Mouse (Mus musculus) limb, embryonic 14.5 days (tissue): ENCODE data around the gene Higd1c. TPM values are rescaled to one million over a fixed set of nuclear protein-coding genes. Genes with fewer than 3 reads are reported as not detected.
"Not testable (repeated sequence)": the region's sequence is repeated elsewhere in the genome, so short reads cannot be mapped to it uniquely, and the experiment has no call there.

Experiments
- ATAC-seq: fragments of 200-750 bp; cut with Nextera tagmentation; 2 replicates; pipeline ENCODE4 v1.8.0; 2017; ENCODE audit warnings: low read depth, moderate number of reproducible peaks, moderate TSS enrichment; ENCODE audit not compliant: low FRiP score
- DNase-seq: peaks from one replicate; pipeline ENCODE4 v3.0.0-alpha.2; 2015; ENCODE audit warnings: low spot score
- H3K27ac ChIP-seq: fragments of 300-500 bp; sonication (generic); replicated peaks from 2 replicates; pipeline ENCODE4 v1.5.1; 2014; ENCODE audit warnings: low read depth, mild to moderate bottlenecking, low read length, moderate library complexity, mixed read lengths
- H3K27me3 ChIP-seq: fragments of 300-500 bp; sonication (generic); 2 replicates; pipeline ENCODE4 v1.6.1; 2014; ENCODE audit warnings: low read length, mixed read lengths; ENCODE audit not compliant: control insufficient read depth, insufficient read depth
- H3K36me3 ChIP-seq: fragments of 300-500 bp; sonication (generic); 2 replicates; pipeline ENCODE4 v1.6.1; 2014; ENCODE audit warnings: mild to moderate bottlenecking, low read length, moderate library complexity, mixed read lengths; ENCODE audit not compliant: control insufficient read depth, insufficient read depth
- H3K4me1 ChIP-seq: fragments of 300-500 bp; sonication (generic); 2 replicates; pipeline ENCODE4 v1.6.1; 2014; ENCODE audit warnings: antibody characterized with exemption, low read length, mixed read lengths; ENCODE audit not compliant: control insufficient read depth, insufficient read depth
- H3K4me2 ChIP-seq: fragments of 300-500 bp; sonication (generic); replicated peaks from 2 replicates; pipeline ENCODE4 v1.6.1; 2014; ENCODE audit warnings: low read depth, mild to moderate bottlenecking, low read length, moderate library complexity; ENCODE audit not compliant: severe bottlenecking
- H3K4me3 ChIP-seq: fragments of 300-500 bp; sonication (generic); replicated peaks from 2 replicates; pipeline ENCODE4 v1.5.1; 2014; ENCODE audit warnings: low read length
- H3K9ac ChIP-seq: fragments of 300-500 bp; sonication (generic); 2 replicates; pipeline ENCODE4 v1.6.1; 2014; ENCODE audit warnings: mild to moderate bottlenecking, low read depth, low read length, moderate library complexity; ENCODE audit not compliant: severe bottlenecking
- H3K9me3 ChIP-seq: fragments of 300-500 bp; sonication (generic); 2 replicates; pipeline ENCODE4 v1.6.1; 2016; ENCODE audit warnings: low read length; ENCODE audit not compliant: control insufficient read depth
- POLR2A ChIP-seq: fragments of 200-500 bp; IDR thresholded peaks from 2 replicates; pipeline ENCODE4 v1.8.0; 2012; ENCODE audit warnings: inconsistent platforms, mild to moderate bottlenecking, moderate library complexity, borderline replicate concordance; ENCODE audit not compliant: insufficient read depth, insufficient read length; ENCODE audit errors: extremely low read depth
- WGBS: fragments of 180-500 bp; shearing (Covaris S2); extraction: QIAGEN DNeasy Blood & Tissue Kit; methylation state at CpG from one replicate; pipeline ENCODE4 v1.1.7; 2014; 5-methylcytosine and 5-hydroxymethylcytosine counted together
- polyA plus RNA-seq, 2 experiments: library from polyadenylated mRNA; depleted of rRNA in 1 of 2; stranded (reverse) in 1 of 2; unstranded in 1 of 2; fragments of >200 nt; fragmentation: Nextera tagmentation in 1 of 2; extraction: Ambion mirVana in 1 of 2; gene quantifications; 2 replicates each; pipeline versions ENCODE4 v1.2.1 to v1.2.3; 2012 to 2014

The Higd1c gene
- polyA plus RNA-seq, 2 experiments, result not detected

DNA sequence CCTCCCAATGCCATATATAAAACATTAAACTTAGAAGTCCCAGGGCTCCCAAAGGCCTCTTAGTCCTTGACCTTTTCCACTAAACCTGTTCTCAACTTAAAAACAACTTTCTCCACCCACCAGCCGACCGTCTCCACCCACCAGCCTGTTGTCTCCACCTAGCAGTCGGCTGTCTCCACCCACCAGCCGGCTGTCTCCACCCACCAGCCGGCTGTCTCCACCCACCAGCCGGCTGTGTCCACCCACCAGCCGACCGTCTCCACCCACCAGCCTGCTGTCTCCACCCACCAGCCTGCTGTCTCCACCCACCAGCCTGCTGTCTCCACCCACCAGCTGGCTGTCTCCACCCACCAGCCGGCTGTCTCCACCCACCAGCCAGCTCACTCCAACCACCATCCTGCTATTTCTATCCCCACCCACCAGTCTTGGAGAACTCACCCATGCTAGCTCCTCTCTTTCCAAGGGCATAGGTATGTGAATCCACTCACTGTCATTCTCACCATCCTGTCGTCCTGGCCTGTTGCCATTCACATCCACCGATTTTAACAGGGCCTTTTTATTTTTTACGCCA is 40.2 kb upstream of the Higd1c start:
- Histone ChIP-seq H3K4me2 (no peak overlapping the region), H3K27me3 (no peaks in the 10 kb centered on the region), H3K9me3 (no peaks in the 10 kb centered on the region), H3K36me3 (no peaks in the 10 kb centered on the region), H3K9ac (no peak overlapping the region), H3K27ac (no peak overlapping the region), H3K4me1 (no peaks in the 10 kb centered on the region), H3K4me3 (no peak overlapping the region)
- ATAC-seq (no peak), DNase-seq (no peak)
- TF ChIP-seq POLR2A, result no peak
- WGBS, result 65% methylated on average over 12 of the region's 12 CpGs

DNA sequence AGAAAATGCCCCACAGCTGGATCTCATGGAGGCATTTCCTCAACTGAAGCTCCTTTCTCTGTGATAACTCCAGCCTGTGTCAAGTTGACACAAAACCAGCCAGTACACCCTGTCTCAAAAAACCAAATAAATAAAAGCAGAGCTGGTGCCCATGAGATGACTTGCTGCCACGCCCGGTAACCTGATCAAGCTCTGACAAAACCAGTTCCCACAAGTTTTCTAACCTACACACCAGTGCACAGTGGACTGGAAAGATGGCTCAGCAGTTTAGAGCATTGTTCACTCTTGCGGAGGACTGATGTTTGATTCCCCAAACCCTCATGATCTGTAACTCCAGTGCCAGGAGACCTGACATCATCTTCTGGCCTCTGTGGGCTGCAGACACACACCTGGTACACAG is 39.1 kb upstream of the Higd1c start:
- Histone ChIP-seq H3K36me3 (no peaks in the 10 kb centered on the region), H3K9me3 (no peaks in the 10 kb centered on the region), H3K4me2 (no peak overlapping the region), H3K9ac (no peak overlapping the region), H3K4me1 (no peaks in the 10 kb centered on the region), H3K27ac (no peak overlapping the region), H3K4me3 (no peak overlapping the region), H3K27me3 (no peaks in the 10 kb centered on the region)
- 76% methylated on average over 3 of the region's 3 CpGs for WGBS
- TF ChIP-seq POLR2A, result no peak
- ATAC-seq (no peak), DNase-seq (no peak)

DNA sequence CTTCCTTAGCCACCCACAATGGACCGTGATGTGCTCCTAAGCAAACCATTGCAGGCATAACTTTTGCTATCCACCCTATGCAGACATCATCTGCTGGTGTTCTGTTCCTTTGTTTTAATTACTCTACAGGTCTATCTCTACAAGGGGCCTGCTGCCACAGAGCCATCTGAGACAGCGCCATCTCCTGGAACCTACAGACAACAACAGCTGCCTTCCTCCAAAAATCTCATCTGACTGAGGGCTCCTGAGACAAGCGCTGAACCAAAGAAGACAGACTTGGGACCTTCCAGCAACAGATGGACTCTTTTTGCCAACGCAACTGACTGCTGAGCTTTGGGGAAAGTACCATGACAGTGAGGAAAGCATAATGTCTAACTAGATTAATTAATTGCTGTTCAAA is 36.3 kb upstream of the Higd1c start:
- not testable (repeated sequence) for ATAC-seq, H3K4me2 ChIP-seq, H3K4me1 ChIP-seq, H3K27me3 ChIP-seq, H3K27ac ChIP-seq, H3K4me3 ChIP-seq, H3K9me3 ChIP-seq, H3K9ac ChIP-seq, H3K36me3 ChIP-seq, DNase-seq
- 74% methylated on average over 3 of the region's 4 CpGs for WGBS

DNA sequence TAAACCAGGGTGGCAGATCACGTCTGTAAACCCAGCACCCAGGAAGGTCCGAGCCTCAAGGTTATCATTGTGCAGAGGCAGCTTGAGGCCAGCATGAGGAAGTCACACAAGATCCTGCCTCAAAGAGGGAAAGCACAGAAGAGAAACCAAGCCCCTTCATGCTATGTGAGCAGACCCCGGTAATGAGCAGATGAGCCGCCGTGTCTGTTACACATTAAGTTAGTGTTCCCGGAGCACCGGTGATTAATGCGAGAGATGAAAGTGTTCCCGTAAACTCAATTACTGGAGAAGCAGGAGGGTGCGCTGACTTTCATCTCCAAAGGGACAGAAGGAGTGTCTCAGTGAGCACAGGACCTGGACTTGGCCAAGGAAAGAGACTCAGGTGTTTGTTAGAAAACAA is 35.0 kb upstream of the Higd1c start:
- not testable (repeated sequence) for H3K9me3 ChIP-seq, H3K4me2 ChIP-seq, H3K27me3 ChIP-seq, H3K4me1 ChIP-seq, H3K27ac ChIP-seq, DNase-seq, H3K4me3 ChIP-seq, ATAC-seq, H3K9ac ChIP-seq, H3K36me3 ChIP-seq
- 20% methylated on average over 7 of the region's 10 CpGs for WGBS

DNA sequence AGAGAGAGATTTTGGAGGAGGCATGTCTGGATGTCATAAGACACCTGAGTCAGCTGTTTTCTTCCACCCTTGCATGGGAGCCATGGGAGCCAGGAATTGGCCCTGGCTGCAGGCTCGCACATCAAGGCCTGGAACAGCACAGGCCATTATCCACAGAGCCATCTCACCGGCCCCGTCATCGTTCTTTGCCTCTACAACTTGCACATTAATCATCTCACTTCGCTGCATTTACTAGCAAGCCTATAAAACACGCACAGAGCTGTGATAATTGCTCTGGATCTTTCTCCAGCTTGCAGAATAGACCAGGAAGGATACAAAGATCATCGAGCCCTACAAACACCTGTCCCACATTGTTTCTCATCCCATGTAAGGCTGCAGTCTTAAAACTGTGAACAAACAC is 33.6 kb upstream of the Higd1c start:
- Histone ChIP-seq H3K9ac (no peak overlapping the region), H3K4me1 (no peaks in the 10 kb centered on the region), H3K9me3 (no peaks in the 10 kb centered on the region), H3K27ac (no peak overlapping the region), H3K4me3 (no peak overlapping the region), H3K4me2 (no peak overlapping the region), H3K27me3 (no peaks in the 10 kb centered on the region), H3K36me3 (no peaks in the 10 kb centered on the region)
- TF ChIP-seq POLR2A, result no peak
- WGBS, result 39% methylated on average over 7 of the region's 7 CpGs
- DNase-seq (no peak), ATAC-seq (no peak)

DNA sequence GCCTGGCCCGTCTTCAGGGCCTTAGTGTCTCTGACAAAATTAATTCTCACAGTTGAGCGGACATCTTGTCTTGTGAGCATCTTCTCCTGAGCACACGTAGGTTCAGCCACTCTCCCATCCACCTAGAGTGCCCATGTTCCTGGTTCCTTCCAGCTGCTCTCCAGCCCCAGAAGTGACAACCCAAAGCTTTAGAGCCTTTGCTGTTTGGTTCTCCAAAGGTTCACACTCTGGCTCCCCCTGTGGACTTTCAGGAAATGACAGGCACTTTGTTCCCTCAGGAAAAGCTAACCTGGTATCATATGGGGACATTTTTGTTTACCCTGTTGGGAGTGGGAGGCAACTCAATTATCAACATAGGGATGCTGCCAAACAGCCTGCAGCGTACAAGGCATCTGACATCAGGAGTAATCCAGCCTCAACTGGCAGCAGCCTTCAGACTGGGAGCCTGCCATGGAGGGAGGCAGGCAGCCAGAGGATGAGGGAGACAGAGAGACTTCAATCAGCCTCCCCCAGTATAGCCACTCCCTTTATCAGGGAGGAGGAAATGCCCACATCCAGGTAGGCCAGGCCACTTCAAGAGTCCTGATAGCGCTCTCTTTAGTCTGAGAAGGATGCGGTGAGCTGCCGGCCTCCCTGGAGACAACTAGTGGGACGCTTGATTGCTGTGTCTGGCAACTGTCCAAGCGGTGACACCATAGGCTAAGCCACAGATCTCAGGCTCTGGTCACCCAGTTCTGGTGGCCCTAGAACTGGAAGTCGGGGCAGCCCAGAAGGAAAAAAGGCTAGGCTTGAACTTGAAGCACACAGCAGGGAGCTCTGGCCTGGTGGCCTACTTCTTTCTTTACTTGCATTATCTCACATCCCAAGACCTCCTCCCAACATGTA is 32.0 kb upstream of the Higd1c start:
- WGBS, result 48% methylated on average over 2 of the region's 10 CpGs
- not testable (repeated sequence) for H3K9me3 ChIP-seq, ATAC-seq, H3K27ac ChIP-seq, H3K4me2 ChIP-seq, H3K9ac ChIP-seq, H3K27me3 ChIP-seq, H3K4me3 ChIP-seq, DNase-seq, H3K36me3 ChIP-seq, H3K4me1 ChIP-seq
